Mouse (Mus musculus) left cerebral cortex, postnatal 14 days (tissue): Measurements from ENCODE around the gene Rec8. TPM values are rescaled to one million over a fixed set of nuclear protein-coding genes. Genes with fewer than 3 reads are reported as not detected.

Experiments
- DNase-seq, 2 experiments: peaks; one replicate each; pipeline ENCODE4 v3.0.0; 2021 to 2022; ENCODE audit warnings: low spot score in 2 of 2, mixed read lengths in 1 of 2
- intact Hi-C: fragments of 180-260 bp; cut with DNase I; formaldehyde crosslinking; loops from one replicate; pipeline ENCODE4 v1.15.1; 2025
- long read RNA-seq, 2 experiments: library from polyadenylated mRNA; stranded (forward); transcript quantifications; one replicate each; pipeline ENCODE4 v2.0.0; 2021
- total RNA-seq, 2 experiments: library from RNA; stranded (reverse); gene quantifications; 2 replicates each; pipeline ENCODE4 v1.2.3; 2021

The Rec8 gene
- total RNA-seq, result 1 to 10 TPM; 2.1 to 3.4 TPM
- long read RNA-seq, experiment 1, partial matches to known transcripts, result 2 of 2 reads
- long read RNA-seq, experiment 1, other reads (novel, unspliced or antisense), result 0 of 2 reads
- long read RNA-seq, experiment 2, result 0 reads

DNA sequence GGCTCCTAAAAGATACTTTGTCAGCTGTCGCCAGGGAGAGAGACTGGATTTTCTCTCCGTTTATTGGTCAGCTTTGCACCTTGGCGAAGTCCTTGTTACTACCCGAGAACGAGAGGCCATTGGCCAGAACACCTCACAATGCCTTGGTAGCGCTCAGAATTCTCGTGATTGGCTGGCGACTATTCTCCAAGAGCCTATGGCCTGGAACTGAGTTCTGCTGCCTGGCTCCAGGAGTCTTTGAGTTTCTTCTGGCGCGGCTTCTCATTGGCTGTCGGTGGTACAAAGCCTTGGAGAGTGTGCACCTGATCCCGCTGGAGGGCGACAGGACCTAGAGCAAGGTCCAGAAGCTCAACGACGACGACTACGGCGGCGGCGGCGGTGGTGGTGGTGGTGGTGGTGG lies at the start of gene Rec8:
Rec8 (plus strand) TSS at position 216 of the 400 bp plus-strand sequence.
- intact Hi-C loops, result no loop called here
- DNase-seq, result no peak

- intact Hi-C loops, result no loop called here
These were observed 47.2 kb upstream of the Rec8 start for GRCm38 (mm10) chr14:55570588-55570987.

GRCm38 (mm10) chr14:55571760-55572159 lies 46.1 kb upstream of the Rec8 start:
- no peak for DNase-seq
- intact Hi-C loops, result no loop called here

More at GRCm38 (mm10) chr14:55570588-55570987, 47.2 kb upstream of the Rec8 start:
- DNase-seq, result no peak

GRCm38 (mm10) chr14:55575302-55575701 lies 42.5 kb upstream of the Rec8 start, which contains the start of gene Fitm1:
Fitm1 (plus strand) TSS chr14:55575617.
- intact Hi-C loops, result no loop called here
- no peak for DNase-seq

GRCm38 (mm10) chr14:55575711-55576110 lies 42.1 kb upstream of the Rec8 start:
- intact Hi-C loops, result no loop called here
- no peak for DNase-seq

DNA sequence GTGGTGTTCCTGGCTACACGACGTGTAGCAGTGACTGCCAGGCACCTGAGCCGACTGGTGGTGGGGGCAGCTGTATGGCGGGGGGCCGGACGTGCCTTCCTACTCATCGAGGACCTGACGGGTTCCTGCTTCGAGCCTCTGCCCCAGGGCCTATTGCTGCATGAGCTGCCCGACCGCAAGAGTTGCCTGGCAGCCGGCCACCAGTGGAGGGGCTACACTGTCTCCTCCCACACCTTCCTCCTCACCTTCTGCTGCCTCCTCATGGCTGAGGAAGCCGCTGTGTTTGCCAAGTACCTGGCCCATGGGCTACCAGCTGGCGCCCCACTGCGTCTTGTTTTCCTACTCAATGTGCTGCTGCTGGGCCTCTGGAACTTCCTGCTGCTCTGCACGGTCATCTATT lies 41.5 kb upstream of the Rec8 start:
- intact Hi-C loops, result no loop called here
- no peak for DNase-seq

DNA sequence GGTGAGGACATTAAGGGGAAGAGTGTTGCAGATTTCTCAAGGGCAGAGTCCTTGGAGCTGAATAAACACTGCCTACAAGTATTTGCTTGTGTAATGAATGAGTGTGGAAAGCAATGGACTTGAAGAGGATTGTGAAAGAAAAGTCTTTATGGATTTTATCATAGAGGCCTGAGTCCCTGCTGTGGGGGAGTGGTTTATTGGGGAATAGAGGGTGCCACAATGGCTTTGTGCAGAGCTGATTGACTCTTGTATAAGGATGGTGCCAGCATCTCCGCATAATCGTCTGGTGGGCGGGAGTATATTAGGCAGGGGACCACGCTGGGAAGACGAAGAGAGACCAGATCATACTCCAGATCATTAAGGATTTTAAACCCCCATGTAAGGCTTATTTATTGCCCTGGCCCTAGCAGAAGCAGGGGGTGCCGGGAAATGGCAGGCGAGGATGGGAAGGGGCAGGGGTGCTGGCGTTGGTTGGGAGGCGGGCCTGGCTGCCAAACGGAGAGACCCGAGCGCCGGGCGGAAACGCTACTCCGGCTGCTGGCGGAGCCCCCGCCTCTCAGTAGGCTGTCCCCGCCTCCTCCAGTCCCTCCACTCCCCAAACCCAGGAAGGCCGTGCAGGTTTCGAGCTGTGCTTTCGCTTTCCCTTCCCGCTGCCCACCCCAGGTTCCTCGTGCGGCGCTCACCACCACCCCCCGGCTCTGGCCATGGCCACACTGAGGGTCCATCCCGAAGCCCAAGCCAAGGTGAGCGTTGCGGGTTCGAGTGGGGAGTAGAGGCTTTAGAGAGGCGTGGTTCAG lies 39.8 kb upstream of the Rec8 start, which contains the start of gene Psme1:
Psme1 (plus strand) TSS at position 253 of the 797 bp plus-strand sequence.
- DNase-seq, result peak; percentile 67 to 75
- intact Hi-C loops, result no loop called here

GRCm38 (mm10) chr14:55578668-55579269 lies 39.1 kb upstream of the Rec8 start:
- DNase-seq, result peak in 1 of 2 experiments; percentile 42
- intact Hi-C loops, result no loop called here

DNA sequence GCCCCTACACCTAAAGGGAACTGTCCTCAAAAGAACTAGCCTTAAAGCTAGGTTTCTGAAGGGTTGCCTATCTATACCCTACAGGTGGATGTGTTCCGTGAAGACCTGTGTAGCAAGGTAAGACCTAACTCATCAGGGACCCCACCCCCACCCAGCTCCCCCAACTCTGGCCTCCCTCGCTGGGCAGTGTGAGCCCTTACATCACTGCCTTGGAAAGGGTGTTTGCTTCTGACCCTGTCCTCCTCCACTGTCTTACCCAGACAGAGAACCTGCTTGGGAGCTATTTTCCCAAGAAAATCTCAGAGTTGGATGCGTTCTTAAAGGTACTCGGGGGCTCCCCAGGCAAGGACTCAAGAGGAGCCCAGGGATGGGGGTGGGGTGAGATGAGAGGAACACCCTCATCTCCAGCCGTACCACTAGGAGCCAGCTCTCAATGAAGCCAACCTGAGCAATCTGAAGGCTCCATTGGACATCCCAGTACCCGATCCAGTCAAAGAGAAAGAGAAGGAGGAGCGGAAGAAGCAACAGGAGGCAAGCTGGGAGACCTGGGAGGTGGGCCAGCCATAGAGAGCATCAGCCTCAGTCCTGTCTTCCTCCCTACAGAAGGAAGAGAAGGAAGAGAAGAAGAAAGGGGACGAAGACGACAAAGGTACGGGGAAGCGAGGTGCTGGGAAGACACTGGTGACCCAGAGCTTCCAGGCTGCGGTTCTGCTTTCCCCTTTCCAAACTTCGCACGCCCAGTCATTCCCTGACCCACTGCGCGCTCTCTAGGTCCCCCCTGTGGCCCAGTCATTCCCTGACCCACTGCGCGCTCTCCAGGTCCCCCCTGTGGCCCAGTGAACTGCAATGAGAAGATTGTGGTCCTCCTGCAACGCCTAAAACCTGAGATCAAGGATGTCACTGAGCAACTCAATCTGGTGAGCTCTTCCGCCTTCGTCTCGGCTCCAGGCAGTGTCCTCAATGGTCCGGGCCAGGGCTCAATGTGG lies 38.0 kb upstream of the Rec8 start:
- intact Hi-C loops, result no loop called here
- DNase-seq, result no peak

DNA sequence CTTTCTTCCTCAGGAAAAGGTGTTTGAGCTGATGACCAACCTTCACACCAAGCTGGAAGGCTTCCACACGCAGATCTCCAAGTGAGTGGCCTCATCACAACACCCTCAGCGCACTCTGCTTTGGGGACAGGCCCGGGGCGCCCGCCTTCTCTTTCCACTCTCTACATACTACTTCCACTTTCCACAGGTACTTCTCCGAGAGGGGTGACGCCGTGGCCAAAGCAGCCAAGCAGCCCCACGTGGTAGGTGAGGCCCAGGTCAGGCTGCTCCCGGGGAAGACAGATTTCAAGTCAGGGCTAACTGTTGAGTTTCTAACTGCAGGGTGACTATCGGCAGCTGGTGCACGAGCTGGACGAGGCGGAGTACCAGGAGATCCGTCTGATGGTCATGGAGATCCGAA lies 37.1 kb upstream of the Rec8 start:
- intact Hi-C loops, result no loop called here
- no peak for DNase-seq

GRCm38 (mm10) chr14:55581981-55582681 lies 35.7 kb upstream of the Rec8 start:
- no peak for DNase-seq
- intact Hi-C loops, result no loop called here

DNA sequence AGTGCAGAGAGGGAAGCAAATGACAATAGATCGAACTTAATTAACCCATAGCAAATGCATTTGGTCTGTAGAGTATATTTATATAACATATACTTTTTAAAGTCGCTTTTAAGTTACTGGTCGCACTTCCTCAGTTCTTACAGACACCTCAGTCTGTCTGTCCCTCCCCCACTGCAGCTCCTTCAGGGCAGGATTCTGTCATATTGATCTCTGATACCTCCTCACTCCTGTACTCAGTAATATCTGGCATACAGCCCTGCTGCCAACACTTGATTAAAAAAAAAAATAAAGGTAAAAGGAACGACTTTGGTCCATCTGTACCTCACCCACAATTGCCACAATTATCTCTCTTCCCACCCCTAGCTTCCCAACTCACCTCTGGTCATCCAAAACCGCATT lies 33.5 kb upstream of the Rec8 start:
- DNase-seq, result no peak
- intact Hi-C loops, result no loop called here

- intact Hi-C loops, result no loop called here
These were observed 32.9 kb upstream of the Rec8 start, which contains the start of gene Emc9 for GRCm38 (mm10) chr14:55584702-55585565. Emc9 (minus strand) TSS chr14:55585302.

GRCm38 (mm10) chr14:55585566-55585960 lies 32.3 kb upstream of the Rec8 start:
- no peak for DNase-seq
- intact Hi-C loops, result no loop called here

More at GRCm38 (mm10) chr14:55584702-55585565, 32.9 kb upstream of the Rec8 start, which contains the start of gene Emc9:
- peak in 1 of 2 experiments; percentile 49 for DNase-seq

DNA sequence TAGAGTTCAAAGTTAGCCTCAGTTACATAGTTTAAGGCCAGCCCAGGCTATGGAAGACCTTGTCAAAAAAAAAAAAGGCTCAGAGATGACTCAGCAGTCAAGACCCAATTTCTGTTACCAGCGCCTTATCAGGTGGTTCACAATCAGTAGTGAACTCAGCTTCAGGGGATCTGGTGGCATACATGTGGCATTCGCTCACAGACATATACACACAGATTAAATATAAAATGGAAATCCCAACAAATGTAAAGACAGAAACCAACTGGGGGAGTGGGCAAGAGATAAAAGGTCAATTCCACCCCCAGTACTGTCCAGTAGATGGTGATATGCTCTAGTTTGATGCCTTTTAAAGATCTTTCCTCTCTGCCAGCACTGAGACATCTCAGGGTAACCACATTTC lies 31.7 kb upstream of the Rec8 start:
- DNase-seq, result no peak
- intact Hi-C loops, result no loop called here

DNA sequence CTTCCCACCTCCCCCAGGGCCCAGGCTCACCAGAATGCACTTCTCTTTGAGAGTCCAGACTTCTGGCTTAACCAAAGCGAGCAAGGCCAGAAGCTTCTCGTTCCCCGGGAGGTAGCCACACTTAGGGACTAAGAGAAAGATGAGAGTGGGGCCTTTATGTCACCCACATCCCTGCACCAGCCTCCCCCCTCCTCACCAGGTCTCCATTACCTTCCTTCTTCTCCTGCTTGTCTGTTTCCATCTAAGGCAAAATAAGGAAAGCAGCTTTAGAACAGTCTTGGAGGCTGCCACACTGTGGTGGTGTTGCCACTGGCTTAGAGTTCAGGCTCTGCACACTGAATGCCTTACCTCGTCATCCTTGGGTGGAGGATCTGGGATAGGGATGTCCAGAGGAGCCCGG lies 28.6 kb upstream of the Rec8 start:
- DNase-seq, result no peak
- intact Hi-C loops, result no loop called here

DNA sequence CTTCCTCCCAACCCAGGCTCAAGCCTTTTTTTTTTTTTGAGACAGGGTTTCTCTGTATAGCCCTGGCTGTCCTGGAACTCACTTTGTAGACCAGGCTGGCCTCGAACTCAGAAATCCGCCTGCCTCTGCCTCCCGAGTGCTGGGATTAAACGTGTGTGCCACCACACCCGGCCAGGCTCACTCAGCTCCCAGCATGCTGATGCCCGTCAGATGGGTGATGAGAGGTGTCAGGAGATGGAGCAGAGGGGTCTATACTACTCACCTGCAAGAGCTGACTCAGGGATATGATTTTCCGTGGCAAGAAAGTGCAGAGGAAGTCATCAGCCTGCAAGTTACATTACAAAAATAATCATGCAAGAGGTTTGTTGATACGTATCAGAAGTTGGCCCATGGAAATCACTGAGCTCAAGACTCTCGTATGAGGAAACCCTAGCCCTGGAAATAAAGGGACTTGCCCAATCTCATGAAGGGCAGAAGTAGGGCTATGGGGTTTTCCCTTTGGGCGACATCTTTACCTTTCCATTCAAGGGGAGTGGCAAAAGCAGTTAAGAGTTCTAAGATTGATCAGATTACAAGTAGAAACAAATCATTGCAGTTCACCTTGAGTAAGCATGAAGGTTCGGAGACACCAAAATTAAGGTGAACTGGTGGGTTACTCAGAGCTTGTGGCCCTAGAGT lies 27.9 kb upstream of the Rec8 start:
- intact Hi-C loops, result no loop called here
- no peak for DNase-seq
